Mouse (Mus musculus) spleen, postnatal 36 days (tissue): Measurements from ENCODE around the gene Hat1.

Experiments used
- DNase-seq, 2 experiments: peaks; one replicate each; pipeline ENCODE4 v3.0.0; 2022; ENCODE audit warnings: low spot score in 2 of 2, mixed read lengths in 1 of 2

Gene Hat1

DNA sequence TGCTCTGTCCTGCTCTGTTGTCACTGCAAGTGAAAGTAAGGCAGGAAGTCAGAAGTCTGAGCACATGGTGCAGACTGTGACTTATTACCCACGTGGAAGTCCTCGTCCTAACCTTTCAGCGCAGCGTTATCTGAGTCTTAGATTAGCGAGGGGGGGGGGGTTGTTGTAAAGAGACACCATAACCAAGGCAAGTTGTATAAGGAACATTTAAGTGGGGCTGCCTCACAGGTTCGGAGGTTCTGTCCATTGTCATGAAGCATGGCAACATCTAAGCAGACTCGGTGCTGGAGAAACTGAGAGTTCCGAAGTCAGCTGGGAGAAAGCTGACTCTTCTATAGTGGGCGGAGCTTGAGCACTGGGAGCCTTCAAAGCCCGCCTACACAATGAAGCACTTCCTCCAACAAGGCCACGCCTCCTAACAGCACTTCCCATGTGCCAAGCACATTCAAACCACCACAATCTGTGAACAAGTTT is 12.3 kb upstream of the Hat1 start:
- DNase-seq = peak in 1 of 2 experiments; percentile 18

DNA sequence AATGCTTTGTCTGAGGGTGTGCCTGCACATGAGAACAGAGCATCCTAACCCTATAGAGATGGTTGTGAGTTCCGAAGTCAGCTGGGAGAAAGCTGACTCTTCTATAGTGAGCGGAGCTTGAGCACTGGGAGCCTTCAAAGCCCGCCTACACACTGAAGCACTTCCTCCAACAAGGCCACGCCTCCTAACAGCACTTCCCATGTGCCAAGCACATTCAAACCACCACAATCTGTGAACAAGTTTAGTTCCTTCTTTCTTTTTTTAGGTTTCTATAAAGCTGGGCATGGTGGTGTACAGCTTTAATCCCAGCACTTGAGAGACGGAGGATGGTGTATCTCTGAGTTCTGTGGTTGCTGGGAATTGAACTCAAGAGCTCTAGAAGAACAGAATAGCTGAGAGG is 11.3 kb upstream of the Hat1 start:
- DNase-seq = peak; percentile 25 to 37

DNA sequence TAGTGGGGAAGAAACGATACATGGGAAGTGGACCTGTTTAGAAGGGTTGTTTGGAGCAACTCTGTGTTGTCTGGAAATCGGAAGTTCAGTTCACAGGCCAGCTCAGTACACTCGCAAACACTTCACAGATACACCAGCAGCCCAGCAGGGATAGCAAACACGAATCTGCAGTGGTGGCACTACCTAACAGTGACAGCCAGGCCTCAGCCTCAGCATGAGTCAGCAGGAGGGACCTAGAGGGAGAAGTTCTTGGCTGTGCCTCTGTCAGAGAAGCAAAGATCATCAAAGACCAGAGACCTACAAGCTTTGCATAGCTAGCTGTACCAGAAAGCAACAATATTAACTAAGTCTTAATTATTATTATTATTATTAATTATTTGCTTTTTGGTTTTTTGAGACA is 6.8 kb upstream of the Hat1 start:
- no peak for DNase-seq

DNA sequence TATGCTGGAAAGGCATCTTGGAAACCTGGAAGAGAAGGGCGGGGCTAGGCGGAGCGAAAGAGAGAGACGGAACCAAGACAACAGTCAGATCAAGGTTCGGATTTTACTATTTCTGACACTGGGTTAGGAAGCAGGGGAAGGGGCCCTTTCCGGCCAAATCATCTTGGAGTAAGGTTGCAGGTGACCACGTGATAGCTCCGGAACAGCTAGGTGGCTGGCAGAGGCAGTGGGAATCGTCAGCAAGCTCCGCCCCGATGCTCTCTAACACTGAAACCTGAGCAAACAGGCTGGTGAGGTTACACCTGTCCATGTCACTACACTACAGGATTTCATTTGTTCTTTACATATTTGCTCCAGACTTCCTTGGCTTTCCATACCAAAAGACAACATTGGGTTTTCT is 4.9 kb upstream of the Hat1 start:
- DNase-seq = no peak

DNA sequence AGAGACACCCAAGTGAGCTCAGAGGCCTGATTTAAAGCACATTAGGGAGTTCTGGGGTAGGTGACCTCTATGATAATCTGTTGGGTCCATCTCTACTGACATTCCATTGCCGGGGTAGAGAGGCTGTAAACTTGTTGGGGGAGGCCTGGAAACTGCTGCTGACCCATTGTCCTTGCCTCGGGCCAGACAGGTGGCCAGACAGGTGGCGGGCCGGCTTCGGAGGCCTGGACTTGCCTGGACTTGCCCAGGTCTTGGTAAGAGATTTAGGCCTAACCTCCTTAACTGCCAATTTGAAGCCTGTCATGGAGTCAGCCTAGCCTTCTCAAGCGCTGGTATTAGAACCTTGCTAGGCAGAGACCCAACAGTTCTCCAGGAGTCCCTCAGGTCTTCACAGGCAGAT is 992 bp upstream of the Hat1 start:
- no peak for DNase-seq

DNA sequence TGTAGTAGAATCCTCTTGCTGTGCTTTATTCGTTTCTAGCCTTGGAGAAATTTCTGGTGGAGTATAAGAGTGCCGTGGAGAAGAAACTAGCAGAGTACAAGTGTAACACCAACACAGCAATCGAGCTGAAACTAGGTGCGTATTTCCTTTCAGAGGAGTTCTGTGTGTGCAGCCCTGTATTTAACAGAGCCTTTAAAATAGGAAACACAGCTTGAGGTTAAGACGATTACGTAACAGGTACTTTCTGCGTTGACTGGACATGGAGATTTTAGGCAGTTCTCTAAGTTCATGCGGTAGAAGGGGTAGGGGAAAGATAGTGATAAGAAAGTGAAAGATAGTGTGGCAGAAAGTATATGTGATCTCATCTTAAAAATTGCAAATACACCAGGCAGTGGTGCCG is 1.1 kb downstream of the Hat1 start:
- DNase-seq = no peak

DNA sequence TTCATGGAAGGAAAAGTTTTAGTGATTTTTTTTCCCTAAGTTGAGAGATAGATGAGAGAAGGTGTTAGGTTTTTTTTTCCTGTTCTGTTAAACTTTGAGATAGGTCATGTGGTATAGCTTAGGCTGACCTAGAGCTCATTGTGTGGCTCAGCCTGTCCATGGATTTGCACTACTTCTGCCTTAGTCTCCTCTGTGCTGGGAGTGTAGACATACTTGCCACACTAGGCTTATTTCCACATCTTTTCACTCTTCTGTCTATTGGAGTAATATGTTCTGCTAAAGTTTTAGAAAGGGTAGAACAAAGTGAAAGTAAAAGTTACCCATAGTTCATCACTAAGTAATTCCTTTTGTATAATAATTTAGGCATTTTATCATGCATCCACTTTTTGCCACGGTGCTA is 16.9 kb downstream of the Hat1 start:
- DNase-seq = no peak

DNA sequence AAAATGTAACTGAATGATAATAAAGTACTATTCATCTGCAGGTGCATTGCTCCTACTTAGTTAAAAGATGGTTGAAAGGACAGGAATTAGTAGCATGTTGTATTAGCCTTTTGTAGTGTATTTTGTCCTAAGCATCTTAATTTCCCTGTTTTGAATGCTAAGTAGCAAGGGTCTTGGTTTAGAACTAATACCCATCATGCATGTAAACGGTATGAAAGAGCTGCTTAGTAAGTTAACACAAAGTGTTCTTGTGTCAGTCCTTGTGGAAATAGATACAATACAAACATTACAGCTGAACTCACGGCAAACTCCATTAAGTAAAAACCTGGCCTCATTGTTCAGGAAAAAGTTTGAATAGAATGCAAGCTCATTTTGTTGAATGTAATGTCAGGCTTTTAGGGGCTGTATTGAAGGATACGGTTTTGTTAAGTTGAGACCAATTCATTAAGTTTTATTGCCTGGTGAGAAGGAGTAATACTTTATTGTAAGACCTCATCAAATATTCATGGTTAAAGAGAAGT is 30.1 kb downstream of the Hat1 start:
- no peak for DNase-seq

DNA sequence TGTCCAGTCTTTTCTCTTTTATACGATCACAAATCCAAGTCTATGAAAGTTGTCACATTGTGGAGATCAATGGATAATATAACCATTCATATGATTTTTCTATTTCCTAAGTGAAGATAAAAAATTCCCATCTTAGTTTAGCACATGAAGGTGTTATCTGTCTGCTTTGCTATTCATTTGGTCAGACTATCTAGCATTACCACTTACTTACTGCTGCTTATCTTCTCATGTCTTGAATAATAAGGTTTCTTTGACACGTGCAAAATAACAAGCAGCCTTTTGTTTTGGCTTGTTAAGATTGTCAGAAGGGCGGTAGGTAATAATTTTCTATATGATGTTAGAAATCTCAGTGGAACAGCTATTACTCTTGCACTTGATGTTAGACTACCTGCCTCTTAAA is 30.6 kb downstream of the Hat1 start:
- DNase-seq = no peak

DNA sequence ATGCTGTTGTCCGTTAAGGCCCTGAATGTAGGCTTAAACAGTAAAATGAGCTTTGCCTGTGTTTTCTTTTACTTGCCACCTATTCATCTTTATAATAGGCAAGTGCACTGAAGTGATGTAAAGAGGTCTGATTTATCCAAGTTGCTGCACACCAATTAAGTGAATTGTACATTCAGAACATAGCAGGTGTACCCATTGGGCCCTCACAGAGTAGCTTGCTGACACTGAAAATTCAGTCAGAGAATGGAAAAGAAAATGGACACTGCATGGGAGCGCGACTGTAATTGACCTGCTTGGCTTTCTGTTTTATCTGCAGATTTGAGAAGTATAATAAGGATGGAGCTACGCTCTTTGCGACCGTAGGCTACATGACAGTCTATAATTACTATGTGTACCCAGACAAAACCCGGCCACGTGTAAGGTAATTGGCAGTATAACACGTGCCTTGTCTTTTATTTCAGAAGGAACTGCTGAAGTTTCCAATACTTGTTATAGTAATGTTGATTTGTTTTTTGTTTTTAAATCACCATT is 32.2 kb downstream of the Hat1 start:
- DNase-seq = no peak

DNA sequence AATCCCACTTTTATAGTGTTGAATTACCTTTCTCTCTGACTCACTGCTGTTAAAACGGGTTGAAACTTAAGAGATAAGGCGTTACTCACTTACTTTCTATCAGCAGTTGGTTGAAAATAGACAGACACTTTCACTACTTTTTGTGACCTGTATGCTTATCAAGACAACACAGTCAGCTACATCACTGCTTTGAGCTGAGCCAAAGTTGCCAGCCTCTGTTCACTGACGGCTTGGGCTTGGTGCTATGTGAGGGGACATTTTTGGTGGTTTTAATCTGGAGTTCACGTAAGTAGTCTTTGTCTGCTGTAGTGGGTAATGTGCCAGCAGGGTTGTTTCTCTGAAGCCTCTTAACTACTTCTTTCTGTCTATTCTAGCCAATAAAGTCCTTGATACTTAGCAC is 35.8 kb downstream of the Hat1 start:
- no peak for DNase-seq

DNA sequence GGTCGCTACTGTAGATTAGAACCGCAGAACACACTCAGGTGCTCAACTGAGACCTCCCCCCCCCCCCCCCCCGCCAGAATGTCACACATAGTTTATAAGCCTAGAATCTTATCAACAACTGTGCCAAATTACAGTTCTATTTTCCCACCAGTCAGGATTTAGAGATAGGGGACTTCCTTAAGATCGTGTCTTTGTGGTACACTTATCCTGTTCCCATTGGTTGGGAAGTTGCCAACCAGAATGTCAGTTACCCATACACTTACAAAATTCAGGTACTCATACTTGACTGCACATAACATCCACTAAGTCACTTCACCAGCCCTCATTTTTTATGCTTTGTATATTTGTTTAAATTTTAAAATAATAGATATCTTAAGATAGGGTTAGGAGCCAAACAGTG is 46.7 kb downstream of the Hat1 start:
- no peak for DNase-seq

DNA sequence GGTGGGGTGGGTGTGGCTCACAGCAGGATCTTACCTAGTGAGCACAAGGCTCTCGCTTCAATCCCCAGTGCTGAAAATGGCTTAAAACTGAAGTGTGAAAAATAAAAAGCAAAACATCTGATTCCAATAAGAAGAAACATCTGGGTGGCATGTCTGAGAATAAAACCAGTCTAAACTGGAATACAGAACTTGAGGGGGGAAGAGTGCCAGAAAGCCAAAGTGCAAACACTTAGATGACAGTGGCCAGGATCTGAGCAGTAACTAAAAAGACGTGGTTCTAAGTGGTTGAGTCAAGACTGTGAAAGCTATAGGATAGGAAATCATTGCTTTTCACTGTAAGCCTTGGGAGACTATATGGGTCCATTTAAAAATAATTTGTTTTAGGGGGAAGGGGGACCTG is 54.6 kb downstream of the Hat1 start:
- DNase-seq = no peak

DNA sequence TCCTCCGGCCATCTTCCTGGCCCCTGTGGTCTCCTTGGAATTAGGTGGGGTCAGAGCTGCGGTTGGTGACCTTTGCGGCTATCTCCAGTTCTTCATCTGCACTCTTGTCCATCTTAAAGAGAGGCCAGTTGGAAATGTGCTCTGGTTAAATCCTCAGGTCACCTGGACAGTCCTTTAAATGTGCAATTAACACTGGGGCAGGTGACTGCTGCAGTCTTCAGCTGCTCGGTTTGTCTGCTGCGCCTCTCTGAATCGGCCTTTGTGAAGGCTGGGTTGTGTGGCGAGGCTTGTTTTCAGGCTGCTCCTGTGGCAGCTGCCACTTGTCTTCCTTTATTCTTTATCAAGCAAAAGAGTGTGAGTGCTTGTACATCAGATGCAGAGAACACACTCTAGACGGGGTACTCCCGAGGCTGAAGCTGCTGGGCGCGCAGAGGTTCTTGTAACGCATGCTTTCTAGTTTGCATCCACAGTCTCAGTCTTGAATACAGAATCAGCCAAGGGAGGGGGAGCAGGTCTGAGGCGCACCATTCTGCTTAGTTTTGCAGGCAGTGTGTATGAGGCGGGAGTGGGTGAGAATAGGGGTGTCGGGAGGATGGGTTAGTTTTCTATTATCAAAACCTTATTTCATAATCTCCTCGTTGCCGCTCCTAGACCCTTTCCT is 56.9 kb downstream of the Hat1 start:
- no peak for DNase-seq

DNA sequence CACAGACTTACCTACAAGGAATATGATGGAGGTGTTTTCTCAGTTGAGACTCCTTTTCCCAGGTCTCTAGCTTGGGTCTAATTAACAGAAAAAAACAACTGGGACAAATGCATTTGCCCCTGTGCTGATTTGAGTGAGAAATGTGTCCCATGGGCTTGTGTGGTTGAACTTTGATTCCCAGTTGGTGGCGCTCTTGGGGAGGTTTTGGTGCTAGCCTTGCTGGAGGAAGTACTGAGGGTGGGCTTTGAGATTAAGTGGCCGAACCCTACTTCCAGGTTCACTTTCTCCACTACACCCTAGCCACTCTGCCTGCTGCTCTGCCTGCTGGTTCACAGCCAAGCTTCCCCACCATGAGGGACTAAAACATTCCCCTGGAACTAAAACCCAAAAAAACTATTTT is 60.8 kb downstream of the Hat1 start:
- no peak for DNase-seq

DNA sequence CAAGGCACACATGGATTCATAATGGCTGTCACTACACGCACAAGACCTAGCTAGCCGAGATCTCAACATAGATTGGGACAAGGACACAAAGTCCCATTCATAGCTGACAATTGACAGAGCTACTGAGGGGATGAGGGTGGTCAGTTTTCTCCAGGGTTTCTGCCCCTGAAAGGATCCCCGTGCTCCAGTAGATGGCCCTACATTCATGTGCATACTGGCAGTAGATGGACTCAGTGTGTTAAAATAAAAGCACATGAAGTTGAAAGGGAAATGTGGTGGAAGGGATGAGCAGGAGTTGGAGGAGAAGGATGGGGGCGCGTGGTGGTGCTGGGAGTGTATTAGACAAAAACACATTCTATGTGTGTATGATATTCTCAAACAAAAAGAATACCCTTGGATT is 63.0 kb downstream of the Hat1 start:
- no peak for DNase-seq

DNA sequence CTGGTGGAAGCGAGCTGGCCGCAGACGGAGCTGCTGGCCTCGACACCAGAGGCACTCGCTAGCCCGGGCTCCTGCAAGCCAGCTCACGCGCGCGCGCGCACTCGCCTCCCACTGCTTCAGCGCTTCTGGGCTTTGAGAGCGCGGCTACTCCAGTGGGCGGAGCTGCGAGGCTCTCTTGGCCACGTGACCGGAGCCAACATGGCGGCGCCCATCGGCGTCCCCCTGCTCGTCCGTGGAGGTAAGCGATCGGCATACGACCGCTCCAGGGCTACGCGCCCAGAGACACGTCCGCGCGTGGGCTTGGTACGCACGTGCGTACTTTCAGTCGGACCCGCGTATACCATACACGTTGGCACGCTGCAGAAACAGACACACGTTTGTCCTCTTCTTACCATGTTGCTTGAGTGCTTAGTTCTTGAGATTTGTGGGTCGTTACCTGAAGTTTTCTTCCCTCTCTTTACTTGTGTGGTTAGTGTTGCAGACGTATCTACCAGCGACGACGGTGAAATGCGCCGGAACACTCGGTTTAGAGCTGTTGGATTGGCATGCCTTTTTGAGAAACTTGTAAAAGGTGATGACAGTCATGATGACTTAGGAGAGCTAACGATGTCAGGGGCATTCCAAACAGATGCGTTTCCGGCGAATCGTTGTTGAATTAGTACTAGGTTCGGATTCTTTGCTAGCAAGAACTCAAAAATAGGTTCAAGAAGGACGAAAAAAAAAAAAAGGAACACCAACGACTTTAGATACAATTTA is 64.6 kb downstream of the Hat1 start, which contains the start of gene Metap1d:
TSS of gene Metap1d (plus strand) at position 116 of the 756 bp plus-strand sequence.
- peak; percentile 92 to 94 for DNase-seq

DNA sequence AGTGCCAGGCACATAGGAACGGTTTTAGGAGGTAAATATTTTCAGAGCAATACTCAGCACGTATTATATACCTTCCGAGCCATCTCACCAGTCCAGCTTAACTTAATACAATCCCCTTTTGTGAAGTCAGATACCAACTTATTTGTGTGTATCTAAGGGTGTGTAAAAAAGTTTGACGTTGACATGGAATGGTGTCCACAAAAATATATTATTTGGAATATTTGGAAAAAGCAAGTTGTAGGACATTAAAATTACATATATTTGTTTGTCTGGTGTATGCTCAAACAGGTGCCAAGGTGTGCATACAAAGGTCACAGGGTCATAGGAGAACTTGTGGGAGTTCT is 65.1 kb downstream of the Hat1 start:
- no peak for DNase-seq

DNA sequence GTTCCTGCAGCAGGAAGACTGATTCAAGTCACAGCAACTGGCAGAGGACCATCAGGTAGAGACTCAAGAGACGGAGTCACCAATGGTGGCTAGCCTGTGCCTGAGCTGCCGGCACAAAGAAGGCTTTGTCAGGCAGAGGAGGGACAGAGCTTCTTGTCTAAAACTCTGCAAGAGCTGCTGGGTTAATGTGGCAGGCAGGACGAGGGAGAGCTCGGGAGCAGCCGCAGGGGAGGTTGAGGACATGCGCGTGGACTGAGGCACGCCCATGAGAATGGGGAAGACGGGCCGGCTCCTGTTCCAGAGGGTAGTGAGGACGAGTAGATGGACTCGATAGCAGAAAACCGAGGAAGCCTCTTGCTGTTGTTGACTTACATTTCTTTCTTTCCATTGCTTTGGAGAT is 69.9 kb downstream of the Hat1 start:
- DNase-seq = no peak

DNA sequence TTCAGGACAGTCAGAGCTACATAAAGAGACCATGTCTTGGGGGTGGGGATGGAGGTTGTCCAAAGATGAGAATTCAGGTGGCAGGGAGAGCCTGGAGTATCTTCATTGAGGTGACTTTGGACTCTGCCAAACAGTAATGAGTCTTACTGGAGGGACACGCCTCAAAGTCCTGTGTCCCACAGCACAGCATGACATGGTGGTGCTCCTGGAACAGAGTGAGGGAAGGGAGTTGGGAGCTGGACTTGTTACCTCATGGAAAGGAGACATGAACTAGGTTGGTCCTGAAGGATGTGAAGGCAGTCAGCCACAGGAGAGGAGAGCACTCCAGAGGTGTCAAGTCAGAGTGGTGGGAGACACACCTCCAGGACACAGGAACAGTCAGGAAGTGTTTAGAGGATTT is 70.9 kb downstream of the Hat1 start:
- no peak for DNase-seq

DNA sequence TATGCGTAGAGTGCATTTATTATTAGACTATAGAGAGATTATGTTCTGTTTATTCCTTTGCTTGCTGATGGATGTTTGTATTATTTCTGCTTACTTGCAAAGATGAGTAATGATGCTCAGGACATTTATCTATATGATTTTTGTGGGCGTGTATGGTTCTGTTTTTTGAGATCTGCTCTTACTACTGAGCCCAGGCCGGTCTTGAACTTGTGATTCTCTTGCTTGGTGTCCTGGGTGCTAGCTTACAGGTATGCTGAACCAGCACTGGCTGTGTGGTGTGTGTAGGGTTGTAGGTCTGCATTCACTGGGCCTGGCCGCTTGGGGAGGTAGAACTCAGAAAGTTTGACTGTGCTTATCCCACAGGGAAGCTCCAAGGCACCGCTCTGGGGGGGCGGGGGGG is 72.4 kb downstream of the Hat1 start:
- no peak for DNase-seq

DNA sequence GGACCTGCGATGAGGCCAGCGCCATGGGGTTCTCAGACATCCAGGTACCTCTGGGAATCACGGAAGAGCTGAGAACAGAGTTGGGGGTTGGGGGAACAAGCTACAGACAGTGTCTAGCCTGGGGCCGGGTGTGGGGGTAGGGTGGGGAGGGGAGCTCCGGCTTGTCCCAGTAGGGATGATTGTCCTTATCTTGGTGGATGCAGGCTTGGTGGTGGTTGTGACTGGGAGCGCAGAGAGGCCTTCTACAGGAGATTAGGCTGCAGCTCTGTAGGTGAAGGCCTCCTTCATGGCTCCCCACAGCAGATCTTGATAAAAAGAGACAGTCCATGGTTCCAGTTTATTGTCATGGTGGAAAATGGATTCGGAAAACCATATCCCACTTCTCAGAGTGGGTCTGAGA is 72.8 kb downstream of the Hat1 start:
- DNase-seq = peak; percentile 43 to 59

DNA sequence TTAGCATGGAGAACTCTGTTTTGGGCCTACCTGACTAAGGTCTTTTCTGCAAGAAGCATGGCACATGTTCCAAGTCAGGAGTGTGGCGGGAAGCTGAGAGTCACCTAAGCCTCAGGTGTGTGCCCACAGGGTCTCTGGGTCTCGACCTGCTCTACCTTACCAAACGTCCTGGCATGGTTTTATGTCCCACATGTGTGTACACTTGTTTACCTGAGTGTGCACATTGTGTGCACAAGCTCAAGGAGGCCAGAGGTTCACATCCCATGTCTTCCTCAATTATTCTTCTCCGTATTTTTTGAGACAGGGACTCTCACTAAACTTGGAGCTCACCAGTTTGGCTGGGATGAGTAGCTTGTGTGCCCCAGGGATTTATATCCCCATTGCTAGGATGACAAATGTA is 73.3 kb downstream of the Hat1 start:
- no peak for DNase-seq
